Mouse (Mus musculus) adipocyte (in vitro differentiated cells): ENCODE measurements at regions not wholly inside any gene's neighbourhood (a gene's known extent, or its start where the extent isn't known, plus 50 kb on each side); places are given as distances from the start of the nearest gene placed in this dataset.

Experiments
- DNase-seq: peaks from one replicate; pipeline ENCODE4 v3.0.0-alpha.2; 2016; ENCODE audit warnings: low spot score

- DNase-seq: no peak
These were observed 528.3 kb upstream of the Gm19410 start for GRCm38 (mm10) chr8:35237279-35237678.

- no peak for DNase-seq
These were observed 524.7 kb upstream of the Gm19410 start for GRCm38 (mm10) chr8:35240884-35241283.

- DNase-seq: no peak
These were observed 522.0 kb upstream of the Gm19410 start for GRCm38 (mm10) chr8:35243555-35243954.

DNA sequence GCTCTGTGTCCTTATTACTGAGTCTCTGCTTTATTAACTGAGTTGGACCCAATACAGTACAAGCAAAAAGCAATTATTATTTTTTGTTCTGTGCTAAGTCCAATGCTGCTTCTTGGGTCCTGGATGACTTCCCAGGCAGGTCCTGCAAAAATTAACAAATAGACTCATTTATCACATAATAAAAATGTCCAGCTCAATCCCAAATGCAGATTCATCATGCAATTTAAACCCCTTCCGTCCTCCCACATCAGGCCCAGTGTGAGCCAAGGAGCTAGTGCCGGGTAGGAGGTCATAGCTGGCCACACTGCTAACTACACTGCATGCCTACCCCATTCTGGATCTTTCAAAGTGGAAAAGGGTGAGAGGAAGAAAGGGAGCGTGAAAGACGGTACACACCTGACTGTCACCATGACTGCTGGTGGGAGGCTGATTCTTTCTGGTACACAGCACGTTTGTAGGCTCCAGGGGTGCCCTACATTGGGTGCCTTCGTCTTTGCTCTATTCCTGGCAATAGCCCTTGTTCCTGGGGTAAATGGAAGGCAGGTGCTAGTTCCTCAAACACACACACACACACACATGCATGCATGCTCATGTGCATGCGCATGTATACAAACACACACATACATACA, 515.7 kb upstream of the Gm19410 start:
- DNase-seq: no peak

DNA sequence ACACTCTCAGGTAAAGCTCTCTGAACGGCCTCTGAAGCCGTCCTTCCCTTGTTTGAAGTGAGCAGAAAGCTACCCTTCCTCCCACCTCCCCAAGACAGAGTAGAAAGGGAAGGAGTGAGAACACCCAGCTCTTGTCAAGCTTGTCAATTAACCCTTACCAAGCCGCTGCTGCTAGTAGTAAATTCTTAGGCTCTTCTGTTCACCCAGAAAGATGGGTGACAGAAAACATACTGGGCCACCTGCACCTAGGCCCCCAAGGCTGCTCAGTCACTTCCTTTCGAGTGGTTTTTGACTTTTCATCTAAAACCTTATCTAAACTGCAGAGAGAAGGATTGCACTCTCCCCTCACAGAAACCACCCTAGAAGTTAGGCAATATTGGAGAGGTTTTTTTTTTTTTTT, 514.9 kb upstream of the Gm19410 start:
- no peak for DNase-seq

GRCm38 (mm10) chr8:35253946-35254345, 511.6 kb upstream of the Gm19410 start:
- no peak for DNase-seq

DNA sequence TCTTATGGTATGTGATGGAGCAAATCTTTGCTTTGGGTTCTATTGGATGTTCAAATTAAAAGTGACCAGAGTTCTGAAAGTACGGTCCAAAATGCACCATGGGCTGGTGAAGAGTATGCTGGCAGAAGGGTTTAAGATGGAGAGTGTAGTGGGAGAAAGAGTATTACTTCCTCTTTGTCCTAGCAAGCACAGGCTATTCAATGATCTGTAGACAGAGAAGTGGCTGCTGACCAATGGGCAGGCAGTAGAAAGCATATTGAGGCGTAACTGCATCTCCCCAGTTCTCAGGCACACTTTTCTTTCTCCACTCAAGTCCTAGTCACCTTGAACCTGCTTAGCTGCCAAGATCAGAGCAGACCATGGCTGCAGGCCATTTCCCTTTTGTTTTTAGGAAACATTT, 510.3 kb upstream of the Gm19410 start:
- DNase-seq: no peak

GRCm38 (mm10) chr8:35256958-35257357, 508.6 kb upstream of the Gm19410 start:
- DNase-seq: no peak

DNA sequence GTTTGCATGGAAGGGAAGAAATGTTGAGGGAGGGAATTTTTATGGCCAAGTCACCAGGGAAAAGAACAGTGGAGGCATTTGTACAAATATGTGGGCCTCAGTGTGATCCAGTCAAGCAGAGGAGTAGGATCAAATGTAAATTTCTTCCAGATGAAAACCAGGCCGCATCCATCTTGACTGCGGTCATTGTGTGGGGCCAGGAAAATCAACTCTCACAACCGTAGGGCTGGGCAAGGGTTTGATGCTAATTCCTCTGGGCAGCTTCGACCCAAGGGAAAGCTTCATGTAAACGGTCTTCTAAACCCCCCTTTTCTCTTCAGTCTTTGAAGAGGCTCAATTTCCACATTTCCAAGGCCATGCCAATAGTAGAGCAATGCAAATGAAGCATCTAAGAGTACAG, 497.4 kb upstream of the Gm19410 start:
- DNase-seq: no peak

GRCm38 (mm10) chr8:35268986-35269385, 496.6 kb upstream of the Gm19410 start:
- no peak for DNase-seq

GRCm38 (mm10) chr8:35275972-35276371, 489.6 kb upstream of the Gm19410 start:
- DNase-seq: no peak

- no peak for DNase-seq
These were observed 489.1 kb upstream of the Gm19410 start for GRCm38 (mm10) chr8:35276460-35276859.

DNA sequence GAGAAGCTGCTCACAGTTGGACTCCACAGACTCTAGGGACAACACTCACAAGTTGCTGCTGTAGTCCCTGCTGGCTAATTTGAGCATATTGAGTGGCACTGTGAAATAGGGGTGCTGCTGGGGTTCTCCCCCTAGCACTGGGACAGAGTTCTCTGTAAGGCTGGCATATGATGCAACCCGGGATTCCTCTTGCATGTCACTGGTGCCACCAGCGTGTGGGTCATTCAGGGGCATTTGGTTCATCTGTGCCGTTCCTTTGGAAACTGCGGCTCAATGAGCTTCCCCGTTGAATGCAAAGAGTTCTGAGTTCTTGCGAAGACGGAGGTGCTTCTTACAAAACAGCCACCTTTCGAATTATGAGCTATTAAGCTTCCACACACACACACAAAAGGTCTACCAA, 486.6 kb upstream of the Gm19410 start:
- DNase-seq: no peak

DNA sequence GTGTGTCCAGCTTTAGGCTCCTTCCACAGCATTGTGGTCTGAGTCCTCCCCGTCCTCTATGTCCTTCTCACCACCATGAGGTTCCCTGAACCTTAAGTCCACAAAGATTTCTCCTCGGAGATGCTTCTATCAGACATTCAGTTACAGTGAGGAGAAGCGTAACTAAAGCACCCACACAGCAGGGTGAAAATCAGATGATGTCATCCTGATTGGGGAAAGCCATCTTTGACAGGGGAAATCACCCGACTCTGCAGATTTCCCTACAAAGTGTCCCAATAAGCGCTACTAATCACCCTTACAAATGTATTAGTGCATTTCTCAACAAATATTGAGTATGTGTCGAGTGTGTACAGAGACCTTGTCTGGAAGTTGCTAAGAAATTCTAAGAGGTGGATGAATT, 484.8 kb upstream of the Gm19410 start:
- DNase-seq: no peak

GRCm38 (mm10) chr8:35283366-35283765, 482.2 kb upstream of the Gm19410 start:
- DNase-seq: no peak

- DNase-seq: no peak
These were observed 476.6 kb upstream of the Gm19410 start for GRCm38 (mm10) chr8:35289018-35289417.

- DNase-seq: no peak
These were observed 475.6 kb upstream of the Gm19410 start for GRCm38 (mm10) chr8:35289967-35290366.

DNA sequence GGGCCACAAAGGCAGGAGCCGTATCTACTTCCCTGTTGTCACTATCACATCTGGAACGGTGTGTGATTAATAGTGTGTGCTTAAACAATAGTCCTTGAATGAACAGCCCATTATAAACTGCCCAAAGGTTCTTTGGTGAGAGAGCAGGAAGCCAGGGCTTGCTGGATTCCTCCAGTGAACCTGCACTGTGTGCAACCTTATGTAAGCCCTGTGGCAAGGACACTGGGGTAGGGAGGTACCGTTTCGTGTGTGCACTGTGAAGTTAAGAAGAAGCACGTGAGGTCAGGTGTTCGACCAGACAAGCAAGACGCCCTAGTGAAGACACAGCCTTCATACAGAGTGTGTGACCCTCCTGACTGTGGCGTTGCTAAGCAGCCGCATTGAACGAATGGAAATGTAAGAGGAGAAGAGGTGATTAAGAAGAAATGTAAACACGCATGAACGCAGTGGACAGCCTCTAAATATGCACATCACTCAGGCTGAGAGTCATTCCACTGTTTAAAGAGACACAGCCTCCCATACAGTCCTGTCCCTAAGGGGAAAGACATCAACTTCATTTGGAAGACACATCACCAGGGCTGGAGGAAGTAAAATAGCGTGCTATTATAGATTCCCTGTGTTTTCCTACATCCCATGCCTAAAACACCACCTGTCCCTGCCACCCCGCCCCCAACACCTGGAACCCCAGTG, 472.0 kb upstream of the Gm19410 start:
- DNase-seq: no peak

GRCm38 (mm10) chr8:35296936-35297335, 468.7 kb upstream of the Gm19410 start:
- DNase-seq: no peak

GRCm38 (mm10) chr8:35299088-35299487, 466.5 kb upstream of the Gm19410 start:
- no peak for DNase-seq

DNA sequence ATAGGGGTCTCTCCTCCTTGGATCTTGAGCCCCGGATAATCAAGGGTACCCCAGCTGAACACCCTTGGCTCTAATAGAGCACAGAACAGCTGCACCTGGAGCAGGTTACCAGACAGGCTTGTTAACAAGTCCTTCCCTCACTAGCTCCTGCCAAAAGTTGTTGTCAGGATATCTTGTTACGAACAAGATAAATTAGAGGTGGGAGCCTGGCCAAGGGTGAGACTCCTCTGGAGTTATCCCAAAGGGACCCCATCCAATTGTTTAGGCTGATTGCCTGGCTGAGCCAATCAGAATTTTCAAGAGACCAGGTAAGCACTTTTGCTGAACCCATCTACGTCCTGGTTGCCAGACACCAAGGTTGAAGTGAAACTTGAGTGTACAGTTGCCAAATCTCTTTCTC, 465.2 kb upstream of the Gm19410 start:
- no peak for DNase-seq

GRCm38 (mm10) chr8:35300881-35301521, 464.6 kb upstream of the Gm19410 start:
- DNase-seq: no peak

- DNase-seq: no peak
These were observed 462.7 kb upstream of the Gm19410 start for GRCm38 (mm10) chr8:35302856-35303255.
